Mouse (Mus musculus): ENCODE measurements around the gene Hoxa2. TPM values are rescaled to one million over a fixed set of nuclear protein-coding genes. Genes with fewer than 3 reads are reported as not detected.

The Hoxa2 gene
- total RNA-seq, 2 experiments from 2014 or later = not detected

DNA sequence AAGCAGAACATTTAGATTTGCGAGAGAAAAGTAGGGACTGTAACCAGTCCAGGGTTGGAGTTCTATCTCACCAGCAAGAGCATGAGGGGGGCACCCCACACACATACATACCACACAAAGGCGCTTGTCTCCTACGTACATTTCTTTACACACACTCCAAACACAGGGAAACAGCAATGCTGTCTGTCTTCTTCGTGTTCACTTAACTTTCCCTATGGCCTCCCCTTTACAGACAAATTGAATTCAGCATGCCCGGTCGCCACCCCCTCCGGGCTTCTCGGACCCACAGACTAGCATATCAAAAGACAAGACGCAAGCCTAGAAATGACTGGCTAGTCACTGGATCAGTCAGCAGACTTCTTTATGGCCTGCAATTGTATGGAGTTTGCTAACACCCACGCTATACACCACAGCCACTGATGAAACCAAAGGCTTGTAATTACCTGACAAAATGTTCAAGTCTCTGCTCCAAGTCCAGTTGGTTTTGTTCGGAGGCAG, 15.6 kb upstream of the Hoxa2 start:
- DNase-seq (ENCODE audit: low spot score in 2 of 2) = no peak

DNA sequence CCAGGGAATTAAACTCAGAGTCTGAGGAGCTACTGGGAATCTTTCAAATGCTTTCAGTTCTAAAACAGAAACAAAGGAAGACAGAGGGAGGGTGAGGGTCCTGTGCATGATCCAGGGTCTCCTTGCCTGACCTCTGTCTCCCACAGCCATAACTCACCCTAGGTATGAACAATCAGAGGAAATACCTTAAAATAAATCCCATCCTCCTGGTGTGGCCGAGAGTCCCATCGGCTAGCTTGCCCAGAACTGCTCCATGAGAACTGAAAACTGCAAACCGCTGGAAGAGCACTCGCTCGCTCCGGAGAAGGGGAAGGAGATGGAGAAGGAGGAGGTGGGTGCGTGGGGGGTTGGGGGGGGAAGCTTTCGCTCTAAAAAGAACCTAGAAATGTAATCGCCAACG, 15.1 kb upstream of the Hoxa2 start:
- DNase-seq (ENCODE audit: low spot score in 2 of 2) = no peak

DNA sequence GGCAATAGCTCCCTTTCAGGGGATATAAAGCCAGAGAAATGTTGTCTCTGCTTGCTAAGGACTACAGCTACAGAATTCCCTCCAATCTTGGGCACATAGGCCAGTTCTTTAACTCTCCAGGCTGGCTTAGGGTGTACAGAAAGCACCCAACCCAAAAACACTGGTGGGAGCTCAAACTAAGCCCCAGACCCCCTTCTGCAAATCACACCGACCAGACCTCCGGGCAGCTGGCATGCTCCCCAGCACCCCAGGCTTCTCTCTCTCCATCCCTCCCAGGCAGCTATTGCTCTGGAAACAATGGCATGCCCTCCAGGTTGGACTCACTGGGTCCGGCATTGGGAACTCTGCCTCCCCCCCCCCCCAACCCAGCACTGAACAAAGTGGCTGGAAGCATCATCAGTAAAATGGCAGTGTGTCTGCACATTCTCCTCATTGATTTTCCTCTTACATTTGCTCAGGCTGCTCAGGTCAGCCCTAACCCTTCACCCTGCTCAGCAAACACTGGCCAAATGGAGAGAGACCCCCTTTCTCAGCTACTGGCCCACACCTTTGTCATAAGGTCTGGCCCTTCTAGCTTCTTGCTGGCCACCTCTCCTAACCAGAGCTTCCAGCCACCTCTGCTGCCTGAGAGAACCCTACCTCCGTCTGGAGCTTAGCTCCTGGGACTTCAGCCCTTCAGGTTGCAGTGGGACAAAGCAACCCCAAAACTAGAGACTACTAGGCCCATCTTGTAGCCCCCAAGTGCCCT, 14.5 kb upstream of the Hoxa2 start:
- no peak for DNase-seq (ENCODE audit: low spot score in 2 of 2)

DNA sequence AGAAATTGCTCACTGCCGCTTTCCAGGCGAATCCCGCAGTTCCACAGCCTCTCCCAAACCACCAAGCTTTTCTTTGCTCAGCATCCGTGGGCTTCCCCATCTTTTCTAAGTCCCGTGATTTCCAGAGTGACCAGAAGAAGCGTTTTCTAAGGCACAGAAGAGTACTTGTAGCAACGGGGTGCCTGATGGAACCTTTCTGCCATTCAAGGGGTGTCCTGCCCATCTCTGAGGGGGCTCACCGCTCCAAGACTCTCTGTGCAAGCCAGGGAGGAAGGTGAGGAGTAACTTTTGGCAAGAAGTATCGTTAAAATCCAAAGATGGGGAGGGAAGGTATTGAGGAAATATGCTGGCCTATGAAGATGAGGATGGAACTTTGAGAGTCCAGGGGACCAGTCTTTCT, 13.2 kb upstream of the Hoxa2 start:
- DNase-seq (ENCODE audit: low spot score in 2 of 2) = no peak

DNA sequence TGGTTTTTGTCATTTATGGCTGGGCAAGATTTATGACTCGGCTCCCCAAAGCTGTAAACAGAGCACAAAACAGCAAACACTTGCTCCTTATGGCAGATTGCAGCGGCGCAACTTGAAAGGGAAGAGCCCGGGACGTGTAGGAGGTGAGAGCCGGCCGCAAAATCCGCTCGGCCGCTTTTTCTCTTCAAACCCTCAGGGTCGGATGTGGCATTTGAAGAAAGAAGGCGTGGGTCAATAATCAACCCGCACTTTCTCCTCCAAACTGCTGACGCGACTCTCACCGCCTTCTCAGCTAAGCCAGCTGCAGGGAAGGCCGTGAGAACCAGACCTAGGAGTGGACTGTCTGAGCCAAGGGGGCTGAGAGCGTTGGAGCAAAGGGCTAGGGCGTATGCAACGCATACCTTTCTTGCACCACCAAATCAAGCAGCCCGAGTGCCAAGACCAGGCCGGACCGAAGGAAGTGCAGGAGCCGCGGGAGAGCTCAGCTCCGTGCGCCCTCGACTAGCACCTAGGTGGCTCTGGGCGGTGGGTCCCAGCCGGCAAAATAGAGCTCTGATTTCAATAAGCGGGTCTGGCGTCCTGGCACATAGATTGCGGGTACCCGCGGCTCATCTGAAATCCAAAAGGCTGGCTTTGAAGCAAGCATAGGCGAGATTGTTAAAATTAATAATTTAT, 12.6 kb upstream of the Hoxa2 start, which contains the start of gene 5730596B20Rik:
5730596B20Rik (plus strand) TSS at position 438 of the 675 bp plus-strand sequence.
- DNase-seq (ENCODE audit: low spot score in 2 of 2) = no peak

DNA sequence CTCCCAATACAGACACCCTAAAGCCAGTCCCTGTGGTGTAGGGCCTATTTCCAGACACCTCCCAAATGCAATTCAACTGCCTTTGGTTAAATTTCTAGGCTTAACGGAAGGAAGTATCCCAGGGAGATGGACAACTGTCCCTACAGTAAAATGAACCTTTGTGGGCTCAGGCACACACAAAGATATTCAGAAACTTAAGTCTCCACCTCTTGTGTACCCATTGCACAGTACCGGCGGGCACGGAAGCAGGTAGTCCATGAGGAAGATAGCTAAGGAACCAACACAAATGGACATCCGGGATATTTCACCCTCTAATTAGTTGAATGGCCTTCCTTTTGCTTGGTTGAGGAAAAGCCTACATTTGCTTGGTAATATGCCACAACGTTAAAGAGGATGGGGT, 11.8 kb upstream of the Hoxa2 start:
- DNase-seq (ENCODE audit: low spot score in 2 of 2) = no peak

DNA sequence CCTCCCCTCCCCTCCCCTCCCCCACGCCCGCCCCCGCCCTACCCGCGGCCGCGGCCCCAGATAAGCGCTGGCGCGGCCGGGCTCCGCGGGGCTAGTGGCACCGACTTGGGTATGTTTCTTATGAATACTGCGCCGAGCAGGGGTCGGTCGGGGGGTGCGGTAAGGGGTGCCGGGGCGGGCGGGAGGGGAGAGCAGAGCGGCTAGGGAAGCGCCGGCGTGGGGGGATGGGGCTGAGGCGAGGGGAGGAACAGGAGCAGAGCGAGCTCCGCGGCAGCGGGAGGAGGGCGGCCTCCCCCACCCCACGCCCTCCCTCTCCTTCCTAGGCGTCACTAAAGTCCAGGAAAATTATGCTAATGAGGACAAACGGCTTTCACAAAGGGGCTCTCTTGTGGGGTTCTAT, 11.2 kb upstream of the Hoxa2 start:
- DNase-seq (ENCODE audit: low spot score in 2 of 2) = no peak

DNA sequence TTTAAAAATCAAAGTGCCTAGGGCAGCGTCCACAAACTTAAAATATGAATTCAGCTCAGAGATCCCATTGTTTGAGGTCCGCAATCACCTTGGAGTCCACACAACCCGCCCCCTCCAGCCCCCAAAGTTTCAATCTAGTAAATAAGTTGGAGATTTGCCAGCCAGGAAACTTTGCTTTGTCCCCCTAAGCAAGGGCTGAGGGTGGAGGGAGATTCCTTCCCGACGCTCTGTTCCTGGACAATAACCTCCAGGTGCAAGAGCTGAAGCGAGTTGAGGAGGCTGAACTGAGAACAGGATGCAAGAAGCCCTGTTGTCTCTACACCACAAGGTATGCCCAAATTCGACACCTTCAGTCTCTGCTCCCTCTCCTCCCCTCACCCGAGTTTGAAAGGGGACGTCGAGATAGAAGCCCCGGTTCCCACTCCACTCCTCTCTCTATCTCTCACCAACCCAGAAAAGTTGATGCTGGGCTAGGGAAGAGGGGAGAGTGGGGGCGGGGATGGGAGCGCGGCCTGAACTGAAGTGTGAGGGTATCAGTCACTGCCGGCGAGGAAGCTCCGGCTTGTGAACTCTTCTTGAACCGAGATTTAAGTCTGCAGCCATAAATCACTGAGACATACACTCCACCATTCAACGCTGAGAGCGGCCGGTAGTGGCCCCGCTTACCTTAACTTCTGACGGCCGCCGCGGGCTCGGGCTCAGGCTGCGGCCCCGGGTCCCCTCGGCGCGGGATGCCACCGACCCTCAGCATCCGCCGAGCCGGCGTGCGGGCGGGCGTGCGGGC, 10.5 kb upstream of the Hoxa2 start:
- DNase-seq (ENCODE audit: low spot score in 2 of 2) = no peak

DNA sequence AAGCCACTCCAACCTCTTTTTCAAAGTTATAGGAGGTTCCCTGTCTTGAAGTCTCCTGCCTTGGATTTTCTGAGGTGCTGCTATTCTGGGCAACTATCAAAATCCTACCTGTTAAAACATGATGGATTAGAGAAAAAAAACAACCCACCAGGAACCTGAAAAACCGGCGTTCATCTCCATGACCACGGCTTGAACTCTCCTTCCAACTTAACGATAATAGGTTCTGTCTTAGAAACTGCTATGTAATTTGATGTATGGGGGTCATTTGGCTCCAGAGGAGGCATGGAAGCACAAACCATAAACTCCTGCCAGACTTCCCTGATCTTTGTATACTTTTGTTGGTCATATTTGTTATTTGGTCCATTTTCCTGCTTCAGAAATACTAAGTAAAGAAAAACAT, 9.0 kb upstream of the Hoxa2 start:
- DNase-seq (ENCODE audit: low spot score in 2 of 2) = no peak

DNA sequence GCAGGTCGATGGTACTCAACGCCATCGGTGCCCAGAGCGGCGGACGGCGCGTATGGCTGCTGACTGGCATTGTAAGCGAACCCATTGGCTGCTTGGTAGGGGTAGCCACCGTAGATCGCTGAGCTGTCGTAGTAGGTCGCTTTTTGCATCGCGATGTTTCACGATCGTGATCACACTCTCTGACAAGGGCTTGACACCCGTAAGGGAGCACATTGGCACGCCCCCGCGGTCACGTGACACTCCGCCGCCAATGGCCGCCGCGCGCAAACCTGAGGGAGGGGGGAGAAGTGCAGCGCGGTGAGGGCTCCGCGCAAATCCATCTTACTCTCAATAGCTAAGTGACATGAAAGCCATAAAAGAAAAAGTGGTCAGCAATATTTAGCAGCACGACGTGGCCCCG, 7.9 kb upstream of the Hoxa2 start:
- no peak for DNase-seq (ENCODE audit: low spot score in 2 of 2)

DNA sequence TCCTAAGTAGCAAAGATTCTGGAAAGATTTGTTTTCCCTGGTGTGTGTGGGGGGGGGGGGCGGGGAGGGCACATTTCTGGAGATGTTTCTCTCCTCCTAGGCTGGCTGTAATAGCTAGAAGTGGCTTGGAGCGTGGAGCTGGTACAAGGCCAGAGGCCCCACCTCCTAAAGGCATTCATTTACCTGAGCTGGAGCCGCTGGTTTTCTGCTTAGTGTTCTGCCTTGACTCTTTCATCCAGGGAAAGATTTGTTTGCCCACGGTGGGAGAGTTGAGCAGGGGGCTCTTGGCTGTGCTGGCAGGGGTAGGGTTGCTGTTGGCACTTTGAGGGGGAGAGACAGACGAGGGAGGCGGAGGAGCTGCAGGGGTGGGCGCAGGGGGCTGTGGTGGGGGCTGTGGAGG, 7.3 kb upstream of the Hoxa2 start:
- DNase-seq (ENCODE audit: low spot score in 2 of 2) = no peak

DNA sequence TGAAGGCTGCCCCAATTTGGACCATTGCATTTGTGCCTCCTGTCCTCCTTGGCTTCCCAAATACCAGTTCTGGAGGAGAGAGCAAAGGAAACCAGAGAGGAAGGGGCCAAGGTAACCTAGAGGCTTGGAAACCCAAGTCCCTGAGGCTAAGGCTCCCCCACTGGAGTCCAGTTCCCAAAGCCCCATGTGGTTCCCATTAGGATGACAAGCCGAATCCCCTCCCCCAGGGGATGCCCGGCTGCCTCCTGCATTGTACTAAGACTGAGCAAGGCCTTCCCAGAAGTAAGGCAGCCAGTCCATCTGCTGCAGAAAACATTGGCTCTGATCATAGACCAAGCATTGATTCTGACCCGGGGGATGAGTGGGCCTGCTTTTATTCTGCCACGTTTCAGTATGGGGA, 6.7 kb upstream of the Hoxa2 start:
- no peak for DNase-seq (ENCODE audit: low spot score in 2 of 2)

DNA sequence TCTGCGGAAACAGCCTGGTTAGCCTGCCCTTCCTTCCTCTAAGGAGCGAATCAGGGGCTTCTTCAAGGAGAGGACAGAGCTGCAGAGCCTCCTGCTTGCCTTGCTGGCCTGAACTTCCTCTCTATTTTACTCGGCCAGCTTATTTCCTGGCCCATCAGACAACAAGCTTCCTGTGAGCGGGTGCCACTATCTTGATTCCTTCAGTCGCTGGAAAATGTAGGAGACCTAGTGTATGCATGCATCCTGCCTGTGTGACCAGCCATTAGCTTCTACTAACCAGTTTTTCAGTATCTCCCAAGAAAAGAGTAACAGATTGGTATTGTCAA, 6.2 kb upstream of the Hoxa2 start:
- no peak for DNase-seq (ENCODE audit: low spot score in 2 of 2)

DNA sequence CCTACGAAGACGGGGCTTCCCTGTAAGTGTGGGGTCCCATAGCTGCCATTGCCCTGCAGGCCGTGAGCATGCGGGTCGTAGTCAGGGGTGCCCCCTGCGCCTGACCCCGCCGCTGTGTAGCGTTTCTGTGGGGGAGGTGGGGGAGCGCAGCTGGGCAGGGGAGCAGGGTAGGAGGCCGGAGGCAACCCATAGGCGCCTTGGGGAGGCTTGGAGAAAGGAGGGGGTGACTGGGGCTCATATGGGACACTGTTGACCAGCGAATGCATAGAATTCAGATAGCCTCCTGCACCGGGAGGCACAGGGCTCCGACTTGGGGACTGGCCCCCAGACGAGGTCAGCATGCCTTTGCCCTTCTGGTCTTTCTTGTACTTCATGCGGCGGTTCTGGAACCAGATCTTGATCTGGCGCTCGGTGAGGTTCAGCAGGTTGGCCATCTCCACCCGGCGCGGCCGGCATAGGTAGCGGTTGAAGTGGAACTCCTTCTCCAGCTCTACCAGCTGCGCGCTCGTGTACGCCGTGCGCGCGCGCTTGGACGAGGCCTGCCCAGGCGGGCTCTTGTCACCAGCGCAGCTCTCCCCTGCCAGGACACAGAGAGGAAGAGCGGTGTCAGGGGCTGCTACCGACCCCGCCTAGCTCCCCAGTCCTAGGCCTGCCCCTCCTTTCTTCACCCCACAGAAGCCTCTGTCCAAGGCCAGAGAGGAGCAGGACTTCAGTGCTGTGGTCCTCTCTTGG, 5.7 kb upstream of the Hoxa2 start:
- DNase-seq (ENCODE audit: low spot score in 2 of 2) = no peak

DNA sequence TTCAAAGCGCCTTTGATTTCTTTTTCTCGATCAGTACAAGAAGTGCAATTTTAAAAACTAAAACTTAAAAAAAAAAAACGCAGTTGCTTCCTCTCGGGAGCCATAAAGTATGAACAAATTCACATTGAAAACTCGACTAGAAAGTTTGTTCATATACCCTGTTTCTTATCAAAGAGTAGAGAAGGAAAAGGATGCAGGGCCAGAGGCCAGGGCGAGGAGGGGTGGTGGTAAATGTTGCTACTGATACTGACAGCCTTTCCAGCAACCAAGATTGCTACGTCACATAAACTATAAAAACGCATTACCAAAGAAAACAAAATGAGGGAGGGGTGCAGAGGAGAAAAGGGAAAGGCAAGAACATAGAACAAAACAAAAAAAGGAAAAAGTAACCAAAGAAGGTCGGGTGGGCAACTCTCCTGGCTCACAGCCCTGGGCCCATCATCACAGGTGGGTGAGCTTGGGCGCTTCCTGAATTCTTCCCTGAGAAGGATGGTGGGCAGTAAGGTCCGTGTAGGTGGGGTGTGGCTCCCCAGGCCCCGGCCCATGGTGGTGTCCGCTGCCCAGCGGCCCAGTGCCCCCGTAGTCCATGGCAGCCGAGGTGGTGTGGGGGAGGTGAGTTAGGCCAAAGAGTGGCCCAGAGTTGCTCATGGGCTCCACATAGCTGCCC, 5.0 kb upstream of the Hoxa2 start:
- DNase-seq (ENCODE audit: low spot score in 2 of 2) = no peak

DNA sequence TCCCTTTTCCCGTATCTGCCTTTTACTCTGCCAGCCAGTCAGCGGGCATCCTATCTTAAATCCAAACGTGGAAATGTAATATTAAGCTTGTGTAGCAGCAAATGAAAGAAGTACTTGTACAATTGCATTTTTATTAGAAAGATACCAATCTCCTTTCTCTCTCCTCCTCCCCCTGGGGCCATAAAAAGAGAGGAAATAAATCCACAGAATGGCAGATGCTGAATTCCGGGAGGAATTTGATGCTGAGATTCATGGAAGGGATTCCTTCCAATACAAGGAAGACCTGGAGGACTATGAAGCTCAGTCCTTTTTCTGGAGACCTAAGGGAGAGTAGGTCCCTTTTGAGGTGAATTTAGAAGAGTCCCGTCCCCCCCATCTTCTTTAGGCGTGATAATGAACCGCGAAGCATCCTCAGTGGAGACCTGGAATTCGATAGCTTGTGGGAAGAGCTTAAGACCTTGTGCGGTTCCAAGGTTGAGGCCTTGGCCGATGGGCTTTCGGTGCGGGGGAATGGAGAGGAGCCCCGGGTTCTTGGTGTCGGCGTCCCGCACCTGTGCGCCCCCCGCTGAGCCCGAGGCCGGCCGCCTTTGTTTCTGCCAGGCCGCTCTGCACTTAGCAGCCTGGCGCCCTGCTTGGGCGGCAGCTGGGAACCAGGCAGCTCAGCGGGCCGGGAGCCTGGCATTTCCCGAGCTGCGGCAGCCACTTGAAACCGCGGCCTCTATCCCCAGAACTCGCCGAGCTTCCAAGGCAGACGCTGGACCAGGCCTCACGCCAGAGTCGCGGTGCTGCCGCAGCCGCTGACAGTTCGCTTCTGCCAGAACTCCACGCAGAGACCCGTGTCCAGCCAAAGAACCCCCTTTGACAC, 3.8 kb upstream of the Hoxa2 start:
- DNase-seq (ENCODE audit: low spot score in 2 of 2) = no peak

DNA sequence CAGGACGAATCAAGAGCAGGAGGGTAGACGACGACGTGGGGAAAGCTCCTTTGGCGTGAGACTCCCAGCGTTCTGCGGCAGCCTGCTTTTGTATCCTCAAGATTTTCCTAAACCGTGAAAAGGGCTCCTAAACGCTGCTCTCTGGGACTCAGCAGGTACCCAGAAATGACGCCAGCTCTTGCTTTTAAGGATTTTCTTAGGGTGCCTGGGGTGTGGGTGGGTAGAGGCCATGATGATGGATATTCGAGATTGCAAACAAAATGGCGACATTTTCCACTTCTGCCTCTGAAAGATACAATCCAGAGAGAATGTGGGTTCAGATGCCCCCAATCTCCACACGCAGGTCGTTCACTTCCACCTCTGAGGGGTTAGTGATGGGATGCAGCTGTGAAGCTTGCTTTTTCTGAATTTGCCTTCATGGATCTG, 3.1 kb upstream of the Hoxa2 start:
- no peak for DNase-seq (ENCODE audit: low spot score in 2 of 2)

DNA sequence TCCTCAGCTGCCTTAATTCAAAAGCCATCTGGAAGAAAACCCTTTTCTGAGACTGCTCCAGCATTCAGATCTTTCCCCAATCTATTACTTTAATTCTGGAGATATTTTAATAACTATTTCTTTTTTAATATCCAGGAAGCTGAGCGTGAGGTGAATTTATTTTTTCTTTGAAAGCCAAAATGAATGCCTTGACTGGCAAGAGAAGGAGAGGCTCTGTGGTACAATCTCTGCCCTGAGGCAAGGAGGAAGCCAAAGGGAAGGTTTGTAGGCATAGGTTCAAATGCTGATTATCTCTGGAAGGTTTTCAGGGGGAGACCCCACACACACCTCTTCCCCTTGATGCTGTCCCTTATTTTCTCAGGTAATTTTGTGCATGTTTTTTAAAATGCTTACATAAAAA, 2.5 kb upstream of the Hoxa2 start:
- no peak for DNase-seq (ENCODE audit: low spot score in 2 of 2)

DNA sequence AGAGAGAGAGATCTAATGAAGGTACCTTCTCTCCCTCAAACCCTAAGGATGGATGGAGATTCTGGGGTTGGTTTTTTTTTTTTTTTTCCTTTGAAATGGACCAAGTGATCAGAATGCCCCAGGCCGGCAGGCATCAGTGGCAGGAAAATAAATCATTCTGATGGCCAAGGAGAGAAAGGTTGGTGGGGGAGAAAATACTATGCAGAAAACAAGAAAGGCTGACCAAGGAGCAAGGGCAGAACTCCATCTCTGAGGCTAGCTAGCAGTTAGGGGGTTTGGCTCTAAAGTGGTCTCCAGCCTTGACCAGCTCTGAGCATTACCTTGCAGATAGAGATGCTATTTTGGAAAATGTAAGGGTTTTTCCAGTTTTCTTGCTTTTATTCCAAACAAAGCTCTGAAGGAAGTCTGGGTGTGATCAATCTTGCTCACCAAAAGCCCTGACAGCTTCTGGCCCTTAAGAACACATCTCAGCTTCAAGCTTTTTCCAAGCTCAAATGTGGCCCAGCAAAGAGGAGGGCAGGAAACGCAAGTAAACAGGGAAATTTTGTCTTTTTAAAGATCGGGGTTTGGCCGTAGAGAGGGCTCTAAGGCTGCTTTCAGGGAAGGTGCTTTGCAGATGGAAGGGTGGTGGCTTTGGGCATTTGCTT, 1.9 kb upstream of the Hoxa2 start:
- no peak for DNase-seq (ENCODE audit: low spot score in 2 of 2)

Measured in layer of hippocampus, adult 18-20 months (tissue).